Mouse (Mus musculus) MEL (cell line): ENCODE measurements at regions not wholly inside any gene's neighbourhood (a gene's known extent, or its start where the extent isn't known, plus 50 kb on each side); places are given as distances from the start of the nearest gene placed in this dataset.

Experiments
- DNase-seq: peaks from one replicate; pipeline ENCODE4 v3.0.0; 2011; ENCODE audit warnings: low read depth, low spot score
- H3K27ac ChIP-seq: 2 replicates; pipeline ENCODE4 v1.5.1; 2012; ENCODE audit warnings: low read depth, mild to moderate bottlenecking, control low read depth, low read length, moderate library complexity; ENCODE audit not compliant: control insufficient read depth
- H3K27me3 ChIP-seq, 2 experiments: fragments of 150-350 bp in 1 of 2; sonication (generic) in 1 of 2; 2 replicates each; pipeline ENCODE4 v1.6.1; 2012; ENCODE audit warnings: low read length in 2 of 2, mild to moderate bottlenecking in 2 of 2, improper control_type of control experiment in 1 of 2, moderate library complexity in 1 of 2; ENCODE audit not compliant: insufficient read depth in 2 of 2, control insufficient read depth in 1 of 2
- H3K36me3 ChIP-seq, 2 experiments: 2 replicates each; pipeline ENCODE4 v1.6.1; 2012 to 2014; ENCODE audit warnings: low read length in 2 of 2, improper control_type of control experiment in 1 of 2, inconsistent platforms in 1 of 2, mild to moderate bottlenecking in 1 of 2; ENCODE audit not compliant: insufficient read depth in 2 of 2, control insufficient read depth in 1 of 2
- H3K4me1 ChIP-seq, 2 experiments: fragments of 150-350 bp in 1 of 2; sonication (generic) in 1 of 2; 2 replicates each; pipeline ENCODE4 v1.6.1; 2012; ENCODE audit warnings: low read length in 2 of 2, improper control_type of control experiment in 1 of 2, mild to moderate bottlenecking in 1 of 2; ENCODE audit not compliant: insufficient read depth in 2 of 2, control insufficient read depth in 1 of 2
- H3K4me3 ChIP-seq, 2 experiments: fragments of 150-350 bp in 1 of 2; sonication (generic) in 1 of 2; 2 replicates each; pipeline ENCODE4 v1.5.1; 2012; ENCODE audit warnings: low read depth in 2 of 2, low read length in 2 of 2, mild to moderate bottlenecking in 2 of 2, moderate library complexity in 2 of 2, control low read depth in 1 of 2, improper control_type of control experiment in 1 of 2; ENCODE audit not compliant: control insufficient read depth in 1 of 2, insufficient read depth in 1 of 2
- H3K79me2 ChIP-seq: 2 replicates; pipeline ENCODE4 v1.6.1; 2012; ENCODE audit warnings: mild to moderate bottlenecking, low read length, moderate library complexity; ENCODE audit not compliant: control insufficient read depth, poor library complexity, insufficient read depth
- H3K9ac ChIP-seq: 2 replicates; pipeline ENCODE4 v1.6.1; 2012; ENCODE audit warnings: low read depth, mild to moderate bottlenecking, control low read depth, low read length, moderate library complexity; ENCODE audit not compliant: control insufficient read depth, poor library complexity, severe bottlenecking
- H3K9me3 ChIP-seq: fragments of 150-350 bp; sonication (generic); replicated peaks from 2 replicates; pipeline ENCODE4 v1.6.1; 2012; ENCODE audit warnings: mild to moderate bottlenecking, low read length, improper control_type of control experiment, moderate library complexity; ENCODE audit not compliant: insufficient read depth
- BHLHE40 ChIP-seq: IDR thresholded peaks from 2 replicates; pipeline ENCODE4 v1.6.1; 2012; ENCODE audit warnings: low read depth, mild to moderate bottlenecking, inconsistent platforms, low read length, improper control_type of control experiment, borderline replicate concordance
- CHD1 ChIP-seq: IDR thresholded peaks from 2 replicates; pipeline ENCODE4 v1.6.1; 2012; ENCODE audit warnings: low read depth, mild to moderate bottlenecking, inconsistent platforms, low read length, improper control_type of control experiment
- CHD2 ChIP-seq: IDR thresholded peaks from 2 replicates; pipeline ENCODE4 v1.6.1; 2011; ENCODE audit warnings: low read length, improper control_type of control experiment
- CTCF ChIP-seq, 3 experiments: IDR thresholded peaks in 2 of 3; conservative IDR thresholded peaks in 1 of 3; 2 replicates each; pipeline ENCODE4 v1.5.1; 2011 to 2012; ENCODE audit warnings: low read length in 3 of 3, low read depth in 2 of 3, mild to moderate bottlenecking in 2 of 3, improper control_type of control experiment in 1 of 3, inconsistent platforms in 1 of 3, mixed read lengths in 1 of 3, moderate library complexity in 1 of 3; ENCODE audit not compliant: control insufficient read depth in 1 of 3, insufficient read depth in 1 of 3, poor library complexity in 1 of 3, severe bottlenecking in 1 of 3
- E2F4 ChIP-seq: IDR thresholded peaks from 2 replicates; pipeline ENCODE4 v1.6.1; 2011; ENCODE audit warnings: low read depth, low read length, improper control_type of control experiment, borderline replicate concordance
- ELF1 ChIP-seq: IDR thresholded peaks from 2 replicates; pipeline ENCODE4 v1.6.1; 2014; ENCODE audit warnings: low read depth, mild to moderate bottlenecking, inconsistent platforms, low read length, improper control_type of control experiment, moderate library complexity
- ETS1 ChIP-seq: IDR thresholded peaks from 2 replicates; pipeline ENCODE4 v1.6.1; 2012; ENCODE audit warnings: low read depth, mild to moderate bottlenecking, inconsistent platforms, low read length, improper control_type of control experiment, moderate library complexity
- HCFC1 ChIP-seq: IDR thresholded peaks from 2 replicates; pipeline ENCODE4 v1.6.1; 2012; ENCODE audit warnings: low read depth, mild to moderate bottlenecking, inconsistent platforms, low read length, improper control_type of control experiment, moderate library complexity
- JUND ChIP-seq: IDR thresholded peaks from 2 replicates; pipeline ENCODE4 v1.6.1; 2011; ENCODE audit warnings: low read depth, mild to moderate bottlenecking, improper control_type of control experiment, low read length
- KAT2A ChIP-seq: conservative IDR thresholded peaks from 2 replicates; pipeline ENCODE4 v1.6.1; 2012; ENCODE audit warnings: low read depth, low read length, improper control_type of control experiment, inconsistent platforms
- MAX ChIP-seq: IDR thresholded peaks from 2 replicates; pipeline ENCODE4 v1.6.1; 2011; ENCODE audit warnings: low read length, improper control_type of control experiment
- MAZ ChIP-seq: IDR thresholded peaks from 2 replicates; pipeline ENCODE4 v1.6.1; 2012; ENCODE audit warnings: low read depth, mild to moderate bottlenecking, inconsistent platforms, low read length, improper control_type of control experiment
- MYB ChIP-seq: IDR thresholded peaks from 2 replicates; pipeline ENCODE4 v1.6.1; 2011; ENCODE audit warnings: mild to moderate bottlenecking, low read depth, low read length, improper control_type of control experiment
- NELFE ChIP-seq: IDR thresholded peaks from 2 replicates; pipeline ENCODE4 v1.6.1; 2011; ENCODE audit warnings: low read depth, low read length, improper control_type of control experiment
- POLR2AphosphoS5 ChIP-seq: IDR thresholded peaks from 2 replicates; pipeline ENCODE4 v1.6.1; 2012; ENCODE audit warnings: low read depth, borderline replicate concordance, mild to moderate bottlenecking, inconsistent platforms, low read length, moderate library complexity, mixed read lengths
- RAD21 ChIP-seq: IDR thresholded peaks from 2 replicates; pipeline ENCODE4 v1.6.1; 2011; ENCODE audit warnings: mild to moderate bottlenecking, low read depth, low read length, improper control_type of control experiment
- UBTF ChIP-seq: IDR thresholded peaks from 2 replicates; pipeline ENCODE4 v1.6.1; 2012; ENCODE audit warnings: low read depth, mild to moderate bottlenecking, inconsistent platforms, low read length, improper control_type of control experiment, moderate library complexity, borderline replicate concordance; ENCODE audit not compliant: insufficient read depth
- USF2 ChIP-seq, 2 experiments: IDR thresholded peaks; 2 replicates each; pipeline ENCODE4 v1.6.1; 2011 to 2012; ENCODE audit warnings: improper control_type of control experiment in 2 of 2, low read length in 2 of 2, borderline replicate concordance in 1 of 2, inconsistent platforms in 1 of 2, low read depth in 1 of 2, mild to moderate bottlenecking in 1 of 2; ENCODE audit not compliant: insufficient read depth in 1 of 2
- ZC3H11A ChIP-seq: IDR thresholded peaks from 2 replicates; pipeline ENCODE4 v1.6.1; 2012; ENCODE audit warnings: low read depth, mild to moderate bottlenecking, inconsistent platforms, low read length, improper control_type of control experiment
- ZMIZ1 ChIP-seq: IDR thresholded peaks from 2 replicates; pipeline ENCODE4 v1.6.1; 2012; ENCODE audit warnings: low read depth, mild to moderate bottlenecking, inconsistent platforms, low read length, improper control_type of control experiment, moderate library complexity

- Histone ChIP-seq H3K27ac (no peak overlapping the region), H3K27me3 (no peaks in the 10 kb centered on the region; a peak in 1 of 4 replicates)
- TF ChIP-seq MYB (no peak), E2F4 (no peak), POLR2AphosphoS5 (no peak), MAX (no peak), ELF1 (no peak), JUND (no peak), ETS1 (no peak), CTCF (IDR thresholded peaks at IDR 0.05 in 2 of 3, conservative IDR thresholded peaks at IDR 0.05 in 1 of 3; ENCODE audit: control insufficient read depth in 1 of 3, insufficient read depth in 1 of 3, low read depth in 2 of 3, low read length in 3 of 3, poor library complexity in 1 of 3, severe bottlenecking in 1 of 3) (peak in 1 of 3 experiments; percentile 0; a peak in 1 of 6 replicates)
Measured at GRCm38 (mm10) chr15:37133916-37134315, 126.3 kb upstream of the Zfp706 start.

GRCm38 (mm10) chr15:37127681-37128080, 120.1 kb upstream of the Zfp706 start:
- H3K36me3 ChIP-seq = no peaks in the 10 kb centered on the region
- peaks cover 0 to 3% of the 10 kb centered on the region in 2 experiments; a peak in 3 of 4 replicates for H3K27me3 ChIP-seq
- no peaks in the 10 kb centered on the region for H3K9me3 ChIP-seq
- H3K79me2 ChIP-seq = no peaks in the 10 kb centered on the region
- DNase-seq = no peak
- no peak overlapping the region for H3K4me3 ChIP-seq
- H3K27ac ChIP-seq = no peak overlapping the region
- no peak for TF ChIP-seq BHLHE40
- no peak for TF ChIP-seq RAD21
- TF ChIP-seq ZMIZ1 = no peak
- TF ChIP-seq MAX = no peak
- TF ChIP-seq UBTF = no peak
- TF ChIP-seq MAZ = no peak
- TF ChIP-seq CHD2 = no peak
- TF ChIP-seq NELFE = no peak
- no peak for TF ChIP-seq HCFC1
- TF ChIP-seq ZC3H11A = no peak
- no peak for TF ChIP-seq USF2 (IDR thresholded peaks at IDR 0.05; ENCODE audit: borderline replicate concordance in 1 of 2, insufficient read depth in 1 of 2, low read depth in 1 of 2, low read length in 2 of 2)
- TF ChIP-seq POLR2AphosphoS5 = no peak
- TF ChIP-seq CHD1 = no peak
- no peak for TF ChIP-seq KAT2A
- H3K4me1 ChIP-seq = no peaks in the 10 kb centered on the region
- H3K9ac ChIP-seq = no peak overlapping the region

More at GRCm38 (mm10) chr15:37133916-37134315, 126.3 kb upstream of the Zfp706 start:
- Histone ChIP-seq H3K4me1 (no peaks in the 10 kb centered on the region), H3K4me3 (no peak overlapping the region), H3K36me3 (no peaks in the 10 kb centered on the region), H3K9ac (no peak overlapping the region), H3K9me3 (no peaks in the 10 kb centered on the region), H3K79me2 (no peaks in the 10 kb centered on the region)
- no peak for DNase-seq
